Mouse (Mus musculus): ENCODE data around the gene Ly6g6c. TPM values are rescaled to one million over a fixed set of nuclear protein-coding genes. Genes with fewer than 3 reads are reported as not detected.

Ly6g6c gene
- polyA plus RNA-seq, 1 experiment from 2014 or later: not detected

DNA sequence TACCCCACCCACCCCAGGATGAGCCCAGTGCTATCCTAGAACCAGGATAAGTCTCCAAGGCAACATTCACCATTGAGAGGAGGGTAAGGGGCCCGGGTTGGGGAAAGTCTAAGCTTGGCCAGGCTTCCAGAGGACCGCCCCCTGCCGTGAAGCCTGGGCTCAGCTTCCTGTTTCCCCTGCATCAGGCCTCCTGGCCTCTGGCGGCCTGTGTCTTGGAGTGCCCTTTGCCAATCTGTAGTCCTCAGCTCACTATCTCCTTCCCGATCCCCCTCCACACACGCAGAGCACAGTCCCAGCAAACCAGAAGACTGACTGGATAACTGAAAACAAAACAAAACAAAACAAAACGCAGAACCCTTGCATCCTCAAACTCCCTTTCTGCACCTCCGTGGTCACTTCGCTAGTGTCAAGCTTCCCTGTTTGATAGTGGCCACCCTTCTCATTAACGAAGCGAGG, 15.6 kb upstream of the Ly6g6c start, which contains the start of gene Clic1:
Gene Clic1, plus strand, starts transcription at position 406 of the 456 bp plus-strand sequence.
- H3K27ac ChIP-seq (ENCODE audit: low read depth, low read length): peak within 1 kb of the TSS; percentile 86
- peaks cover 24% of the 10 kb centered on the region for H3K4me1 ChIP-seq (ENCODE audit: control insufficient read depth, insufficient read depth, low read length)
- peak within 1 kb of the TSS; percentile 71 for H3K4me2 ChIP-seq (ENCODE audit: low read length)
- peak; percentile 78 for DNase-seq (ENCODE audit: low spot score)
- no peak for ATAC-seq
- H3K27me3 ChIP-seq (replicated peaks; ENCODE audit: control insufficient read depth, insufficient read depth, low read length): no peaks in the 10 kb centered on the region
- no peaks in the 10 kb centered on the region for H3K9me3 ChIP-seq (replicated peaks; ENCODE audit: control insufficient read depth, low read length)
- peaks cover 18% of the 10 kb centered on the region for H3K36me3 ChIP-seq (ENCODE audit: control insufficient read depth, insufficient read depth, low read length)
- H3K4me3 ChIP-seq (ENCODE audit: low read depth, low read length): peak within 1 kb of the TSS; percentile 37
- 4% methylated on average over 11 of the region's 11 CpGs for WGBS
- H3K9ac ChIP-seq (ENCODE audit: low read length): peak within 1 kb of the TSS; percentile 62

DNA sequence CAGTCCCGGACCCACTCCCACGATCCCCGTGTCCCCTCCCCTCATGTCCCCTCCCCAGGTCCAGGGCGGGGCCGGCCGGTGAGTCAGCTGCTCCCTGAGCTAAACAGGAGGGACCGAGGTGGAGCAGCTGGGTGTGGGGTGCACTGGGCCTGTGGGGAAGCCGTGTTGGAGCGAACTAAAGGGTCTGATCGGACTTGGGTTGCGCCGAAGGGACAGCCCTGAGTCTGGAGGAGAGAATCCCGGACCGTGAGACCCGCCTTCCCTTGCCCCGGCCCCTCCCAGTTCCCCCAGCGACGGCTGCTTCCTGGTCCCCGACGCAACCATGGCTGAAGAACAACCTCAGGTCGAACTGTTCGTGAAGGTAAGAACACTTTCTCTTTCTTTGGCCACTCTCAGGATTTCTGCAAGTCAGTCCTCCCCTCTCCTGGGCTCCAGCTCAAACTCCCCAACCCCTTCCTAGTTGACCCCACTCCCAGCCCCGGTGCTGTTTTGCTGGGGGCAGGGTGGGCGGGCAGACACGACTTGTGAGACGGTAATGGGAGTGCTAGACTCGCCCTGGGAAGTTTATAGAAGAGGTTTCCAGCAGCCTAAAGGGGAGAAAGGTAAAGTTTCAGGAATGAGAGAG, 14.9 kb upstream of the Ly6g6c start:
- peak overlapping the region; percentile 37 for H3K4me3 ChIP-seq (ENCODE audit: low read depth, low read length)
- peak overlapping the region; percentile 71 for H3K4me2 ChIP-seq (ENCODE audit: low read length)
- H3K4me1 ChIP-seq (ENCODE audit: control insufficient read depth, insufficient read depth, low read length): peaks cover 24% of the 10 kb centered on the region
- ATAC-seq (0 out of 2 replicates have a peak, but pooled peaks have one; percentile 8), DNase-seq (ENCODE audit: low spot score) (peak; percentile 58)
- under 1% methylated on average over 27 of the region's 27 CpGs for WGBS
- peaks cover 22% of the 10 kb centered on the region for H3K36me3 ChIP-seq (ENCODE audit: control insufficient read depth, insufficient read depth, low read length)
- no peaks in the 10 kb centered on the region for H3K27me3 ChIP-seq (replicated peaks; ENCODE audit: control insufficient read depth, insufficient read depth, low read length)
- H3K9me3 ChIP-seq (replicated peaks; ENCODE audit: control insufficient read depth, low read length): no peaks in the 10 kb centered on the region
- peak overlapping the region; percentile 62 for H3K9ac ChIP-seq (ENCODE audit: low read length)
- peak overlapping the region; percentile 86 for H3K27ac ChIP-seq (ENCODE audit: low read depth, low read length)

DNA sequence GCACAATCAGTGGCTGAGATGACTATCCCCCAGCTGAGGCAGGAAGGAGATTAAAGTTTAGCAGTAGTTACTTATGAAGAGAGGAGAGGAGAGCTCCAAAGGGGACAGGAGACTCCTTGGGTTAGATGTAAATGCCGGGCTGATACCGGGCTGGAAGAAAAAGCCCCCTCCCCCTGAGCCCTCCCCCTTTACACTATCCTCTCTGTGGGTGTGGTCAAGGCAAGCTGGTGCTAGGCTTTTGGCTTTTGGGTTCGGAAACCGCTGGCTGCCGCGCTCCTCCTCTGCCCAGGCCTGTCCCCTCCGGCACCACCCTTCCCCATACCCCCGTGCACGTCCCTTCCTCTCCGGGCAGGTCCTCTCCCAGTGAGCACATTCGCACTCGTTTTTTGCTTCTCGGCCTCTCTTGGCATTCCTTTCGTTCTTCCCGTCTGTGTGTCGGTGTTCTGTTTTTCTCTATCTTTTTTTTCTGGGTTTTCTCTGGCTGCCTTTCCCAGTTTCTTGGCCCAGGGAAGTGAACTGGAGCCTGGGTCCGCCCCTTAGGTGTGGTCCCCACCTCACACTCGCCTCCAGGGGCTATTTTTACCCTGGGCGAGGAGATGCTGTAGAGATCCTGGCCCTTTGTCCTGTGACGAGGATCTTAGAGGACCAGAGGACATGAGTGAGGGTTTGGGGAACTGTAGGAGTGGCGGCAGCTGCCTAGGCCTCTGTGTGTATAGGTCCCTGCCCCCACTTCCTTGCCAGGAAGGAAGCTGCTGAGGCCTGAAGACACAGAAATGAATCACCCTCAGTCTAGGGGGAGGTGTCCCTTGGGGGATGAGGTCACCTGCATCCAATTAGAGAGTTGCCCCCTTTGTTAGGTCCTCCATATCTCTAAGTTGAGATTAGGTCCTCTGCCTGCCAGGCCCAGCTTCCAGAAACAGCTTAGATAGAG, 13.8 kb upstream of the Ly6g6c start:
- H3K4me1 ChIP-seq (ENCODE audit: control insufficient read depth, insufficient read depth, low read length): peaks cover 20% of the 10 kb centered on the region

DNA sequence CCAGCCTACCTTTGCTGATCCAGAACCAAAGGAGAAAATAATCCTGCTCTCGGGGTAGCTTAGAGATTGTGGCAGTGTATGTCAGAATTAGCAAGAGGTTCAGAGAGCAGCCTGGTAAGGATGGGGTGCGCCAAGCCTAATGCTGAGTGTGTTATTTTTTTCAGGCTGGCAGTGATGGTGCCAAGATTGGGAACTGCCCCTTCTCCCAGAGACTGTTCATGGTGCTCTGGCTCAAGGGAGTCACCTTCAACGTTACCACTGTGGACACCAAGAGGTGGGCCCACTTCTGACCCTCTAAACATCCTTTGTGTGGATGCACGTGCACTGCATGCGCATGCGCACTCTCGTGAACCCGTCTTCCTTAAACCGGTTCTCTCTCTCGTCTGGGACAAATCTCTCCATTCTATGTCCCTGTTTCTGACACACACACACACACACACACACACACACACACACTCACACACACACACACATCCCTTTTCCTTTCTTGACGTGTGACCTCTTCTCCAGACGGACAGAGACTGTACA, 12.9 kb upstream of the Ly6g6c start:
- ATAC-seq: no peak
- H3K36me3 ChIP-seq (ENCODE audit: control insufficient read depth, insufficient read depth, low read length): peaks cover 40% of the 10 kb centered on the region

More for the DNA sequence above, 13.8 kb upstream of the Ly6g6c start:
- H3K27me3 ChIP-seq (replicated peaks; ENCODE audit: control insufficient read depth, insufficient read depth, low read length): no peaks in the 10 kb centered on the region
- H3K9me3 ChIP-seq (replicated peaks; ENCODE audit: control insufficient read depth, low read length): no peaks in the 10 kb centered on the region
- peak overlapping the region; percentile 71 for H3K4me2 ChIP-seq (ENCODE audit: low read length)
- WGBS: 2% methylated on average over 21 of the region's 21 CpGs
- H3K27ac ChIP-seq (ENCODE audit: low read depth, low read length): peak overlapping the region; percentile 86
- H3K9ac ChIP-seq (ENCODE audit: low read length): peak overlapping the region; percentile 68
- peak; percentile 70 for DNase-seq (ENCODE audit: low spot score)
- H3K36me3 ChIP-seq (ENCODE audit: control insufficient read depth, insufficient read depth, low read length): peaks cover 34% of the 10 kb centered on the region
- peak overlapping the region; percentile 37 for H3K4me3 ChIP-seq (ENCODE audit: low read depth, low read length)
- peak; percentile 52 for ATAC-seq

DNA sequence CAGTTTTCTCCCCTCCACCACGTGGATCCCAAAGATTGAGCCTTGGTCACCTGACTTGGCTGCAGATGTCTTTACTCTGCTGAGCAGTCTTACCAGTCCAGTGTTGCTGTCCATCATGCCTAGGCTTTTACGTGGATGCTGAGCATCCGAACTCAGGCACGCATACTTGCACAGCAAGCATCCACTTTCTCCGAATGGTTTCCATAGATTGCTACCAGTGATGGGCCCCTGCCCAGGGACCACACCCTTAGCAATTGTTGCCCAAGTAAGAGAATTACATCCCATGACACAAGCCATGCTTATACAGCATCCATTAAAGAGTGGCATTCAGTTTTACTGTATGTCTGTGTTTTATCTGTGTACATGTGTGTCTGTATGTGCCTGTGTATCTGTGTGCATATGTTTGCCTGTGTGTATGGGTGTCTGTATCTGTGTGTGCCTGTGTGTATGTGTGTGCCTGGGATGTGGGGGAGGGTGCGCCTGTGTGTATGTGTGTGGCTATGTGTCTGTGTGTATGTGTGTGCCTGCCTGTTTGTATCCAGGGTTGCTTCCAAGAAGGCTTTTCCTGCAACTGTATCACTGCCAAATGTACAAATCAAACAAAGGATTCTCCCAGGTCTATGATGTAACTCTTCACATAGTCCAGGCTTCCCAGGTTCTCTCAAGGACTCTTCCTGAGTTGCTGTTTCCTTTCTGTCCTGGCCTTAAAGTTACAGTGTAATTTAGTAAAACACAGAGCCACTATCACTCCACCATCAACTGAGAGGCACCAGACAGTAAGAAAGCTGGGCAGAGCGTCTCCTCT, 9.3 kb upstream of the Ly6g6c start:
- H3K36me3 ChIP-seq (ENCODE audit: control insufficient read depth, insufficient read depth, low read length): peaks cover 56% of the 10 kb centered on the region
- H3K27ac ChIP-seq (ENCODE audit: low read depth, low read length): no peak overlapping the region
- peaks cover 24% of the 10 kb centered on the region for H3K4me1 ChIP-seq (ENCODE audit: control insufficient read depth, insufficient read depth, low read length)
- WGBS: 95% methylated on average over 7 of the region's 7 CpGs
- H3K27me3 ChIP-seq (replicated peaks; ENCODE audit: control insufficient read depth, insufficient read depth, low read length): no peaks in the 10 kb centered on the region
- no peak overlapping the region for H3K4me3 ChIP-seq (ENCODE audit: low read depth, low read length)
- no peak overlapping the region for H3K4me2 ChIP-seq (ENCODE audit: low read length)
- no peak for DNase-seq (ENCODE audit: low spot score)
- no peaks in the 10 kb centered on the region for H3K9me3 ChIP-seq (replicated peaks; ENCODE audit: control insufficient read depth, low read length)
- no peak overlapping the region for H3K9ac ChIP-seq (ENCODE audit: low read length)
- no peak for ATAC-seq

More for the DNA sequence above, 12.9 kb upstream of the Ly6g6c start:
- H3K9me3 ChIP-seq (replicated peaks; ENCODE audit: control insufficient read depth, low read length): no peaks in the 10 kb centered on the region
- H3K9ac ChIP-seq (ENCODE audit: low read length): peak overlapping the region; percentile 68
- H3K27me3 ChIP-seq (replicated peaks; ENCODE audit: control insufficient read depth, insufficient read depth, low read length): no peaks in the 10 kb centered on the region
- DNase-seq (ENCODE audit: low spot score): no peak
- H3K4me1 ChIP-seq (ENCODE audit: control insufficient read depth, insufficient read depth, low read length): peaks cover 20% of the 10 kb centered on the region
- WGBS: 82% methylated on average over 12 of the region's 12 CpGs
- H3K27ac ChIP-seq (ENCODE audit: low read depth, low read length): peak overlapping the region; percentile 86
- H3K4me3 ChIP-seq (ENCODE audit: low read depth, low read length): peak overlapping the region; percentile 37
- peak overlapping the region; percentile 71 for H3K4me2 ChIP-seq (ENCODE audit: low read length)

DNA sequence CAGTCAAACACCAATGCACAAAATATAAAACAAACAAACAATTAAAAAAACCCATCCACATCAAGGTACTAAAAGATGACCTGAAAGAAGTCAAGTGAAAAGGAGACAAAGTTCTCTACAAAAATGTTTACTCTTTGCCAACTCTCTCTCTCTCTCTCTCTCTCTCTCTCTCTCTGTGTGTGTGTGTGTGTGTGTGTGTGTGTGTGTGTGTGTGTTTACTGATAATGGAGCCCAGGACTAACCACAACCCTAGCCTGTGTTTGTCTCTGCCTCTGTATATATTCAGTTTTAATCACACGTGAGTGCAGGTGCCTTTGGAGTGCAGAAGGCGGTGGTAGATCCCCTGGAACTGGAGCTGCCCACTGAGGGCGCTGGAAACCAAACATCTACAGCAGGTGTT, 8.1 kb upstream of the Ly6g6c start:
- no peak overlapping the region for H3K4me3 ChIP-seq (ENCODE audit: low read depth, low read length)
- 83% methylated on average over 3 of the region's 3 CpGs for WGBS
- H3K27ac ChIP-seq (ENCODE audit: low read depth, low read length): no peak overlapping the region
- H3K4me1 ChIP-seq (ENCODE audit: control insufficient read depth, insufficient read depth, low read length): peaks cover 16% of the 10 kb centered on the region
- ATAC-seq: no peak
- H3K4me2 ChIP-seq (ENCODE audit: low read length): no peak overlapping the region
- no peak for DNase-seq (ENCODE audit: low spot score)
- H3K9ac ChIP-seq (ENCODE audit: low read length): no peak overlapping the region
- no peaks in the 10 kb centered on the region for H3K9me3 ChIP-seq (replicated peaks; ENCODE audit: control insufficient read depth, low read length)
- H3K36me3 ChIP-seq (ENCODE audit: control insufficient read depth, insufficient read depth, low read length): peaks cover 66% of the 10 kb centered on the region
- no peaks in the 10 kb centered on the region for H3K27me3 ChIP-seq (replicated peaks; ENCODE audit: control insufficient read depth, insufficient read depth, low read length)

DNA sequence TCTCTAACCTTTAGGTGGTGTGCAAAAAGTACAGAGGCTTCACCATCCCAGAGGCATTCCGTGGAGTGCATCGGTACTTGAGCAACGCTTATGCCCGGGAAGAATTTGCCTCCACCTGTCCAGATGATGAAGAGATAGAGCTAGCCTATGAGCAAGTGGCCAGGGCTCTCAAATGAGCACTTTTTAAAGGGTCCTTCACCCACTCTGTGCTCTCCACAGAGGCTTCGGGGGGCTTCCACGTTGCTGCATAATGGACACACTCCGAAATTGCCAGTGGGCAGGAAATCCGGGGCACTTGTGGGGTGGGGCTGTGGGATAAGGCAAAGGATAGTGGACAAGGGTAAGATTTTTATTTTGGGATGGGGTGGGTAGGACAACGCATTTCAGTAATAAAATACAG, 6.9 kb upstream of the Ly6g6c start:
- H3K4me1 ChIP-seq (ENCODE audit: control insufficient read depth, insufficient read depth, low read length): peaks cover 13% of the 10 kb centered on the region
- peak overlapping the region; percentile 89 for H3K9ac ChIP-seq (ENCODE audit: low read length)
- no peaks in the 10 kb centered on the region for H3K9me3 ChIP-seq (replicated peaks; ENCODE audit: control insufficient read depth, low read length)
- DNase-seq (ENCODE audit: low spot score) (no peak), ATAC-seq (no peak)
- H3K27ac ChIP-seq (ENCODE audit: low read depth, low read length): peak overlapping the region; percentile 93; the same call in 1 of the 2 replicates
- 75% methylated on average over 9 of the region's 9 CpGs for WGBS
- H3K36me3 ChIP-seq (ENCODE audit: control insufficient read depth, insufficient read depth, low read length): peaks cover 68% of the 10 kb centered on the region
- no peaks in the 10 kb centered on the region for H3K27me3 ChIP-seq (replicated peaks; ENCODE audit: control insufficient read depth, insufficient read depth, low read length)
- H3K4me3 ChIP-seq (ENCODE audit: low read depth, low read length): peak overlapping the region; percentile 70; the same call in 1 of the 2 replicates
- peak overlapping the region; percentile 94 for H3K4me2 ChIP-seq (ENCODE audit: low read length)

Measured in forebrain, embryonic 14.5 days (tissue).